Mouse (Mus musculus): ENCODE data around the gene Gng12. TPM values are rescaled to one million over a fixed set of nuclear protein-coding genes. Genes with fewer than 3 reads are reported as not detected.

Gene Gng12
- 16.3 TPM for total RNA-seq (2023)

GRCm38 (mm10) chr6:66896119-66896920 lies at the start of gene Gng12:
Gene Gng12, plus strand, starts transcription at chr6:66896397.

GRCm38 (mm10) chr6:67036837-67037628 lies 140.8 kb downstream of the Gng12 start, which contains the start of gene Gadd45a:
Gene Gadd45a, minus strand, starts transcription at chr6:67037457.

Other genes starting within 250 kb of the Gng12 start
- gene Vmn1r35, start 210.5 kb upstream of the Gng12 start, total RNA-seq (2023) = not detected
- gene Vmn1r36, start 177.2 kb upstream of the Gng12 start, total RNA-seq (2023) = not detected
- gene Vmn1r37, start 167.0 kb upstream of the Gng12 start, total RNA-seq (2023) = not detected
- not detected for gene Vmn1r38, start 113.8 kb upstream of the Gng12 start, total RNA-seq (2023)
- gene Vmn1r39, start 85.8 kb upstream of the Gng12 start, total RNA-seq (2023) = not detected
- 32.4 TPM for gene Gadd45a, start 141.1 kb downstream of the Gng12 start, total RNA-seq (2023)

Data from CD4-positive naive resting alpha-beta T cell, adult 76 days (primary cell).